Mouse (Mus musculus): ENCODE data around the gene Col4a3. TPM values are rescaled to one million over a fixed set of nuclear protein-coding genes. Genes with fewer than 3 reads are reported as not detected.

Col4a3 gene
- polyA plus RNA-seq, 1 experiment, result 0.04 TPM

- peaks cover 33% of the 10 kb centered on the region for H3K4me1 ChIP-seq
- no peaks in the 10 kb centered on the region for H3K9me3 ChIP-seq
- TF ChIP-seq FLI1 (IDR thresholded peaks at IDR 0.05; ENCODE audit: low read length), result no peak
- TF ChIP-seq GATA1 (IDR thresholded peaks at IDR 0.05; ENCODE audit: borderline replicate concordance, low read length), result no peak
- no peaks in the 10 kb centered on the region for H3K36me3 ChIP-seq (replicated peaks; ENCODE audit: low read length)
- no peaks in the 10 kb centered on the region for H3K27me3 ChIP-seq (replicated peaks)
- H3K4me3 ChIP-seq (replicated peaks), result no peak overlapping the region
These were observed 40.9 kb downstream of the Col4a3 start for GRCm38 (mm10) chr1:82627652-82628051.

DNA sequence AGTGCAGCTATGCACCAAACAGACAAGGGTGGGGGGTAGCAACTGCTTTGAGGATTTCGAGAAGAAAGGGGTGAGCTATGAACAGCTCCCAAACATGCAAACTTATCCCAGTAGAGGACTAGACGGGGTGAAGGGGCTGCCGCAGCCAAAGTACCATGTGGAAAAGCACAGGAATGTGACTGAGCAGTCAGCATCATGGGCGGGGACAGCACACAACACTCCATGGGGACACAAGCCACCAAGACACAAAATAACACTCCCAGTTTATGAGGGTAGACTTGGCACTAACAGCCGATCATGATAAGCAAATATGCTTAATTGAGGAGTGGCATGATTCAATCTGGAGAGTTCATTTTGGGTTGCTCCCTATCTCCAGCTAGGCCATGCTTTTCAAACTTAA lies 42.8 kb downstream of the Col4a3 start:
- Histone ChIP-seq H3K36me3 (replicated peaks; ENCODE audit: low read length) (no peaks in the 10 kb centered on the region), H3K4me1 (peaks cover 32% of the 10 kb centered on the region), H3K4me3 (replicated peaks) (no peak overlapping the region), H3K27me3 (replicated peaks) (peaks cover 3% of the 10 kb centered on the region), H3K9me3 (no peaks in the 10 kb centered on the region)
- TF ChIP-seq GATA1 (IDR thresholded peaks at IDR 0.05; ENCODE audit: borderline replicate concordance, low read length), result no peak

DNA sequence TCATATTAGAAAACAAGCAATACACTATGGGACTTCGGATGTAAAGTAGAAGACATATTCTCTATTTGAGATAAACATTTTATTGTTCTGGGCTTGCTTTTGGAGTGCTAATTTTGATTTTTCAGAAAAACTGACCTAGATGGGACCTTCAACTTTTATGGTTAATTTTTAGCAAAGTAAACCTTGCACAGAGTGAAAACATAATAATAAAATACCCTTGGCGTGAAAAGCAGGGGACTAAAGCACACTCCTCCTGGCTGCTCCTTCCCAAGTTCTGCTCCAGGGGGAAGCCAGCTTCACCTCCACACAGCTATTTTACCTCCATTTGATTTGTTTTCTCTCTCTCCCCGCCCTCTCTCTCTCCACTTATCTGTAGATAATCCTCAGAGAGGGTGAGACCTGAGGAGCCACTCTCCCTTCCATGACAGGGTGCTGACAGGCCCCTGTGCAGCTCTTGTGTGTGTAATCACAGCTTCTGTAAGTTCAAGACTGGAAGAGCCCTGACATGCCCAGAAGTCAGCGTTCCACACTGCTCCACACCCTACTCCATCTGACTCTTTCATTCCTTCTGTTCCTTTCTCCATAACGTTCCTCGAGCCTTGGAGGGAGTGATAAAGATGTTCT lies 44.6 kb downstream of the Col4a3 start:
- H3K4me1 ChIP-seq, result peaks cover 22% of the 10 kb centered on the region
- H3K36me3 ChIP-seq (replicated peaks; ENCODE audit: low read length), result no peaks in the 10 kb centered on the region
- H3K4me3 ChIP-seq (replicated peaks), result no peak overlapping the region
- H3K27me3 ChIP-seq (replicated peaks), result peaks cover 3% of the 10 kb centered on the region
- no peak for TF ChIP-seq FLI1 (IDR thresholded peaks at IDR 0.05; ENCODE audit: low read length)
- TF ChIP-seq GATA1 (IDR thresholded peaks at IDR 0.05; ENCODE audit: borderline replicate concordance, low read length), result no peak
- H3K9me3 ChIP-seq, result no peaks in the 10 kb centered on the region

GRCm38 (mm10) chr1:82634545-82635253 lies 48.0 kb downstream of the Col4a3 start:
- Histone ChIP-seq H3K4me1 (peaks cover 15% of the 10 kb centered on the region), H3K27me3 (replicated peaks) (peaks cover 3% of the 10 kb centered on the region), H3K9me3 (no peaks in the 10 kb centered on the region), H3K36me3 (replicated peaks; ENCODE audit: low read length) (no peaks in the 10 kb centered on the region), H3K4me3 (replicated peaks) (no peak overlapping the region)
- TF ChIP-seq FLI1 (IDR thresholded peaks at IDR 0.05; ENCODE audit: low read length) (no peak), GATA1 (IDR thresholded peaks at IDR 0.05; ENCODE audit: borderline replicate concordance, low read length) (no peak)

DNA sequence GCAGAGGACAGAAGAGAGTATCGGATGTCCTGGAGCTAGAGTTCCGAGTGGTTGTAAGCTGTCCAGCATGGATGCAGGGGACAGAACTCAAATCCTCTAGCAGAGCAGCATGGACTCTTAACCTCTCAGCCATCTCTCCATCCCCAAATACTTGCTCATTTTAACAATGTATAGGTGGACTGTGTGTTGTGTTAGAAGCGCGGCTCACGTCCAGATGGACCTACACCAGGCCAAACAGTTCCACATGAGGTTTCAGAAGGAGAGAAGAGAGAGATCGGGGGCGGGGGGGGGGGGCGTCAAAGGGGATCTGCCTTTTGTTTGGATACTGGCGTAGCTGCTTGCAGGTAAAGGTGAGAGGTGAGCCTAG lies 48.5 kb downstream of the Col4a3 start:
- no peak for TF ChIP-seq FLI1 (IDR thresholded peaks at IDR 0.05; ENCODE audit: low read length)
- no peak for TF ChIP-seq GATA1 (IDR thresholded peaks at IDR 0.05; ENCODE audit: borderline replicate concordance, low read length)
- no peaks in the 10 kb centered on the region for H3K9me3 ChIP-seq

GRCm38 (mm10) chr1:82636321-82636720 lies 49.6 kb downstream of the Col4a3 start:
- peaks cover 3% of the 10 kb centered on the region for H3K27me3 ChIP-seq (replicated peaks)
- H3K4me1 ChIP-seq, result peaks cover 17% of the 10 kb centered on the region
- H3K9me3 ChIP-seq, result no peaks in the 10 kb centered on the region
- no peaks in the 10 kb centered on the region for H3K36me3 ChIP-seq (replicated peaks; ENCODE audit: low read length)
- TF ChIP-seq FLI1 (IDR thresholded peaks at IDR 0.05; ENCODE audit: low read length) (no peak), GATA1 (IDR thresholded peaks at IDR 0.05; ENCODE audit: borderline replicate concordance, low read length) (no peak)
- H3K4me3 ChIP-seq (replicated peaks), result no peak overlapping the region

More for the DNA sequence above, 48.5 kb downstream of the Col4a3 start:
- H3K36me3 ChIP-seq (replicated peaks; ENCODE audit: low read length), result no peaks in the 10 kb centered on the region
- H3K4me1 ChIP-seq, result peaks cover 15% of the 10 kb centered on the region
- peaks cover 3% of the 10 kb centered on the region for H3K27me3 ChIP-seq (replicated peaks)
- no peak overlapping the region for H3K4me3 ChIP-seq (replicated peaks)

- TF ChIP-seq GATA1 (IDR thresholded peaks at IDR 0.05; ENCODE audit: borderline replicate concordance, low read length) (no peak), FLI1 (IDR thresholded peaks at IDR 0.05; ENCODE audit: low read length) (no peak)
- no peaks in the 10 kb centered on the region for H3K36me3 ChIP-seq (replicated peaks; ENCODE audit: low read length)
- peaks cover 3% of the 10 kb centered on the region for H3K27me3 ChIP-seq (replicated peaks)
- peaks cover 19% of the 10 kb centered on the region for H3K4me1 ChIP-seq
- no peaks in the 10 kb centered on the region for H3K9me3 ChIP-seq
- H3K4me3 ChIP-seq (replicated peaks), result peak overlapping the region; percentile 14
These were observed 50.7 kb downstream of the Col4a3 start for GRCm38 (mm10) chr1:82637414-82637813.

- no peak for TF ChIP-seq FLI1 (IDR thresholded peaks at IDR 0.05; ENCODE audit: low read length)
- no peak for TF ChIP-seq GATA1 (IDR thresholded peaks at IDR 0.05; ENCODE audit: borderline replicate concordance, low read length)
- H3K27me3 ChIP-seq (replicated peaks), result peaks cover 3% of the 10 kb centered on the region
These were observed 51.7 kb downstream of the Col4a3 start for GRCm38 (mm10) chr1:82638428-82638827.

GRCm38 (mm10) chr1:82641316-82641987 lies 54.7 kb downstream of the Col4a3 start:
- peak overlapping the region; percentile 83 for H3K4me3 ChIP-seq (replicated peaks)
- H3K36me3 ChIP-seq (replicated peaks; ENCODE audit: low read length), result no peaks in the 10 kb centered on the region
- peaks cover 2% of the 10 kb centered on the region for H3K27me3 ChIP-seq (replicated peaks)
- peaks cover 11% of the 10 kb centered on the region for H3K4me1 ChIP-seq
- TF ChIP-seq FLI1 (IDR thresholded peaks at IDR 0.05; ENCODE audit: low read length), result no peak
- no peak for TF ChIP-seq GATA1 (IDR thresholded peaks at IDR 0.05; ENCODE audit: borderline replicate concordance, low read length)
- no peaks in the 10 kb centered on the region for H3K9me3 ChIP-seq

More at GRCm38 (mm10) chr1:82638428-82638827, 51.7 kb downstream of the Col4a3 start:
- Histone ChIP-seq H3K36me3 (replicated peaks; ENCODE audit: low read length) (no peaks in the 10 kb centered on the region), H3K4me3 (replicated peaks) (no peak overlapping the region), H3K9me3 (no peaks in the 10 kb centered on the region), H3K4me1 (peaks cover 19% of the 10 kb centered on the region)

DNA sequence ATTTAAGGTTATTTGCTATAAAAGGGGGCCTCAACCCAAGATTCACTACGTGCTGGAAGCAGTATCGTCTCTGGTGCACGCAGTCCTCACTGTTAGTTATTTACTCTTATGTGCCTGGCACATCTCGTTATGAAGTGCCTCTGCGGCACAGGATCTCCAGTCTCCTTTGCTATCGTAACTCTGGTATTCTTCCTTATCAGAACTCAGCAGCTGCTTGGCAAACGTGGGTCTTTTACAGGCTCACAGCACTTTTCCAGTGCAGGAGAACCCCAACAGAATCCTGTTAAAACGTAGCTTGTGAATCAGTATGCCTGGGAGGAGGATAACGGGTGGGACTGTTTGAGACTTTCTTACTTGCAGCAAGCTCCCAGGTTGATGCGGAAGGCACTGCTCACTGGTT lies 61.3 kb downstream of the Col4a3 start:
- H3K4me3 ChIP-seq (replicated peaks), result peak overlapping the region; percentile 64
- H3K4me1 ChIP-seq, result peaks cover 11% of the 10 kb centered on the region
- H3K9me3 ChIP-seq, result no peaks in the 10 kb centered on the region
- peaks cover 4% of the 10 kb centered on the region for H3K27me3 ChIP-seq (replicated peaks)
- TF ChIP-seq FLI1 (IDR thresholded peaks at IDR 0.05; ENCODE audit: low read length), result no peak
- no peak for TF ChIP-seq GATA1 (IDR thresholded peaks at IDR 0.05; ENCODE audit: borderline replicate concordance, low read length)
- H3K36me3 ChIP-seq (replicated peaks; ENCODE audit: low read length), result no peaks in the 10 kb centered on the region

Data from megakaryocyte, embryonic 14.5 days (primary cell).